Mouse (Mus musculus) limb, embryonic 12.5 days (tissue): ENCODE data around the gene 3110040M04Rik. TPM values are rescaled to one million over a fixed set of nuclear protein-coding genes. Genes with fewer than 3 reads are reported as not detected.
A peak's percentile ranks its signal among the peaks of the same experiment; 100 is the strongest.
"Not testable (repeated sequence)": the region's sequence is repeated elsewhere in the genome, so short reads cannot be mapped to it uniquely, and the experiment has no call there.

Experiments
- ATAC-seq: fragments of 200-750 bp; cut with Nextera tagmentation; 2 replicates; pipeline ENCODE4 v1.8.0; 2017; ENCODE audit warnings: low read depth, moderate TSS enrichment; ENCODE audit not compliant: insufficient number of reproducible peaks, insufficient read depth, low FRiP score, low TSS enrichment
- H3K27ac ChIP-seq: fragments of 300-500 bp; sonication (generic); 2 replicates; pipeline ENCODE4 v1.5.1; 2016; ENCODE audit warnings: mild to moderate bottlenecking, moderate library complexity
- H3K27me3 ChIP-seq: fragments of 300-500 bp; sonication (generic); 2 replicates; pipeline ENCODE4 v1.6.1; 2016; ENCODE audit warnings: mild to moderate bottlenecking, moderate library complexity
- H3K36me3 ChIP-seq: fragments of 300-500 bp; sonication (generic); 2 replicates; pipeline ENCODE4 v1.6.1; 2016; ENCODE audit warnings: mild to moderate bottlenecking, moderate library complexity
- H3K4me1 ChIP-seq: fragments of 300-500 bp; sonication (generic); replicated peaks from 2 replicates; pipeline ENCODE4 v1.6.1; 2016
- H3K4me2 ChIP-seq: fragments of 300-500 bp; sonication (generic); 2 replicates; pipeline ENCODE4 v1.6.1; 2016; ENCODE audit warnings: mild to moderate bottlenecking, moderate library complexity
- H3K4me3 ChIP-seq: fragments of 300-500 bp; sonication (generic); replicated peaks from 2 replicates; pipeline ENCODE4 v1.5.1; 2016; ENCODE audit warnings: mild to moderate bottlenecking
- H3K9ac ChIP-seq: fragments of 300-500 bp; sonication (generic); replicated peaks from 2 replicates; pipeline ENCODE4 v1.6.1; 2016; ENCODE audit warnings: mild to moderate bottlenecking, moderate library complexity
- H3K9me3 ChIP-seq: fragments of 300-500 bp; sonication (generic); 2 replicates; pipeline ENCODE4 v1.6.1; 2016; ENCODE audit warnings: mild to moderate bottlenecking, moderate library complexity
- WGBS: fragments of 180-500 bp; shearing (Covaris S2); methylation state at CpG from one replicate; pipeline ENCODE4 v1.1.7; 2016; 5-methylcytosine and 5-hydroxymethylcytosine counted together
- polyA plus RNA-seq: library from polyadenylated mRNA; unstranded; fragments of >200 nt; fragmentation: Nextera tagmentation; extraction: Ambion mirVana; gene quantifications from 2 replicates; pipeline ENCODE4 v1.2.1, GENCODE M21; 2016

Gene 3110040M04Rik
- polyA plus RNA-seq, 1 experiment from 2014 or later = not detected

DNA sequence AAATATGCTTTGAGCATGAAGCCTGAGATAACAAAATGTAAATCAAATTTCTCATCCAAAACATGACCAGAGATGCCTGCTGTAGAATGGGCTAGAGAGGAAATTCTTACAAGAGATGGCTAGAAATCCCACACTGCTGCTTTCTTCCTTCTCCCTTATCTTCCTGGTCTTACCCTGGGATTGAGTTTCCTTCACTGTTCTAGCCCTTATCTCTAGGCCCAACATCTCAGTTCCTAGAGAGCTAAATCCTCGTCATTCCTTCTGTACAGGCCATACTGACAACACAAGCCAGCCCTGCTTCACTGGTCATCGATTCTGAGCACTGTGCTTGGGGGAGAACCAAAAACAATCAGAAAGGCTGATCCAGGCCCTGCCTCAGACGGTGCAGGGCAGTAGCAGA lies 7.2 kb upstream of the 3110040M04Rik start:
- H3K27me3 ChIP-seq, H3K9me3 ChIP-seq, H3K9ac ChIP-seq, H3K36me3 ChIP-seq, H3K4me1 ChIP-seq, ATAC-seq, H3K4me2 ChIP-seq, H3K4me3 ChIP-seq, H3K27ac ChIP-seq: not testable (repeated sequence)
- 76% methylated on average over 3 of the region's 3 CpGs for WGBS

DNA sequence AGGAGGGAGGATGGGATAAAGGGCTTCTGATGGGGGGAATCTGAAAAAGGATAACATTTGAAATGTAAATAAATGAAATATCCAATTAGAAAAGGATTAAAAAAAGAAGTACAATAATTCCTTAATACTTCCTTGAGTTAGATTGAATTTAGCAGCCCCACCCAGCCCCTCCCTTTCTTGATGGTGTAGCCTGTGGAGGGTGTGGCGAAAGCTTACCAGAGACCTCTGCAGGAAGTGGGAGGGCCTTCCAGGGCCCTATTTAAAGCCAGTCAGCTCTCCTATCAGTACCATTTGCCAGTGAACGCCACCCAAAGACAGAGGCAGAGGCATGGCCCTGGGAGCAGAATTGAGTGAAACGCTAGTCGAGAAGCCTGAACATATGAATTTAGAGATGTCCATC lies 5.8 kb upstream of the 3110040M04Rik start, which contains the start of gene Gm47995:
TSS of gene Gm47995 (plus strand) at position 329 of the 400 bp plus-strand sequence.
- not testable (repeated sequence) for H3K36me3 ChIP-seq, H3K9ac ChIP-seq, H3K9me3 ChIP-seq, H3K27ac ChIP-seq, H3K4me1 ChIP-seq, H3K4me3 ChIP-seq, ATAC-seq, H3K4me2 ChIP-seq, H3K27me3 ChIP-seq
- 75% methylated on average over 4 of the region's 4 CpGs for WGBS

- not testable (repeated sequence) for H3K4me1 ChIP-seq, H3K36me3 ChIP-seq, ATAC-seq, H3K4me3 ChIP-seq, H3K4me2 ChIP-seq, H3K9me3 ChIP-seq, H3K27ac ChIP-seq, H3K27me3 ChIP-seq, H3K9ac ChIP-seq
Observed at GRCm38 (mm10) chr1:151200620-151201019, 3.3 kb upstream of the 3110040M04Rik start.

DNA sequence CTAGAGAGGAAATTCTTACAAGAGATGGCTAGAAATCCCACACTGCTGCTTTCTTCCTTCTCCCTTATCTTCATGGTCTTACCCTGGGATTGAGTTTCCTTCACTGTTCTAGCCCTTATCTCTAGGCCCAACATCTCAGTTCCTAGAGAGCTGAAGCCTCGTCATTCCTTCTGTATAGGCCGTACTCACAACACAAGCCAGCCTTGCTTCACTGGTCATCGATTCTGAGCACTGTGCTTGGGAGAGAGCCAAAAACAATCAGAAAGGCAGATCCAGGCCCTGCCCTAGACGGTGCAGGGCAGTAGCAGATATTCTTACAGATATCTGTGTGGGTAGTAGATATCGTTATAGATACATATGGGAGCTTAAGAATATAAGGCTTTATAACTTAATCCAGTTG lies 1.1 kb upstream of the 3110040M04Rik start:
- not testable (repeated sequence) for H3K4me1 ChIP-seq, H3K36me3 ChIP-seq, H3K4me2 ChIP-seq, H3K27me3 ChIP-seq, H3K9ac ChIP-seq, ATAC-seq, H3K9me3 ChIP-seq, H3K4me3 ChIP-seq, H3K27ac ChIP-seq
- WGBS = 92% methylated on average over 4 of the region's 5 CpGs

- not testable (repeated sequence) for H3K27me3 ChIP-seq, H3K9ac ChIP-seq, H3K4me3 ChIP-seq, H3K27ac ChIP-seq, H3K4me1 ChIP-seq, H3K4me2 ChIP-seq, H3K36me3 ChIP-seq, H3K9me3 ChIP-seq
- WGBS = 91% methylated on average over 4 of the region's 5 CpGs
- ATAC-seq = 0 out of 2 replicates have a peak, but pooled peaks have one; percentile 10
Observed at GRCm38 (mm10) chr1:151208493-151208892, 4.6 kb downstream of the 3110040M04Rik start.

DNA sequence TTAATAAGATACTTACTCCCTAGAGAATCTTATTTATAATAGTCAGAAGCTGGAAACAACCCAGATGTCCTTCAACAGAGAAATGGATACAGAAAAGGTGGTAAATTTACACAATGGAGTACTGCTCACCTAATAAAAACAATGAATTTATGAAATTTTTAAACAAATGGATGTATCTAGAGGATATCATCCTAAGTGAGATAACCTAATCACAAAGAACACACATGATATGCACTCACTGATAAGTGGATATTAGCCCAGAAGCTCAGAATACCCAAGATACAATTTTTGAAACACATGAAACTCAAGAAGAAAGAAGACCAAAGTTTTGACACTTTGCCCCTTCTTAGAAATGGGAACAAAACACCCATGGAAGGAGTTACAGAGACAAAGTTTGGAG lies 5.0 kb downstream of the 3110040M04Rik start:
- H3K36me3 ChIP-seq, ATAC-seq: not testable (repeated sequence)

GRCm38 (mm10) chr1:151209824-151210355 lies 6.0 kb downstream of the 3110040M04Rik start, which contains the start of gene Gm47996:
Gene Gm47996 (plus strand): TSS chr1:151210131.
- not testable (repeated sequence) for H3K27me3 ChIP-seq, H3K27ac ChIP-seq, H3K9me3 ChIP-seq, H3K4me3 ChIP-seq, H3K36me3 ChIP-seq, ATAC-seq, H3K4me2 ChIP-seq, H3K9ac ChIP-seq, H3K4me1 ChIP-seq
- 85% methylated on average over 5 of the region's 8 CpGs for whole genome bisulfite sequencing

More for the DNA sequence above, 5.0 kb downstream of the 3110040M04Rik start:
- not testable (repeated sequence) for H3K4me2 ChIP-seq, H3K4me3 ChIP-seq, H3K9ac ChIP-seq, H3K4me1 ChIP-seq, H3K27me3 ChIP-seq, H3K9me3 ChIP-seq, H3K27ac ChIP-seq

- H3K4me2 ChIP-seq, ATAC-seq: not testable (repeated sequence)
- 91% methylated on average over 5 of the region's 5 CpGs for WGBS
Observed at GRCm38 (mm10) chr1:151211666-151212065, 7.7 kb downstream of the 3110040M04Rik start.

GRCm38 (mm10) chr1:151214862-151215261 lies 10.9 kb downstream of the 3110040M04Rik start:
- Histone ChIP-seq H3K27me3 (peaks cover 8% of the 10 kb centered on the region; the same call in 1 of the 2 replicates), H3K4me2 (no peak overlapping the region), H3K36me3 (no peaks in the 10 kb centered on the region), H3K27ac (no peak overlapping the region), H3K4me1 (peaks cover 7% of the 10 kb centered on the region; the same call in 1 of the 2 replicates), H3K9ac (no peak overlapping the region), H3K4me3 (no peak overlapping the region), H3K9me3 (no peaks in the 10 kb centered on the region)
- WGBS = 55% methylated on average over 2 of the region's 2 CpGs
- ATAC-seq = no peak

More at GRCm38 (mm10) chr1:151211666-151212065, 7.7 kb downstream of the 3110040M04Rik start:
- not testable (repeated sequence) for H3K36me3 ChIP-seq, H3K4me3 ChIP-seq, H3K4me1 ChIP-seq, H3K9ac ChIP-seq, H3K27ac ChIP-seq, H3K9me3 ChIP-seq, H3K27me3 ChIP-seq

- peaks cover 7% of the 10 kb centered on the region; the same call in 1 of the 2 replicates for H3K4me1 ChIP-seq
- peaks cover 8% of the 10 kb centered on the region; the same call in 1 of the 2 replicates for H3K27me3 ChIP-seq
- no peak overlapping the region for H3K4me3 ChIP-seq
- H3K4me2 ChIP-seq = no peak overlapping the region
- no peak for ATAC-seq
- H3K9me3 ChIP-seq = no peaks in the 10 kb centered on the region
- 63% methylated on average over 1 of the region's 1 CpGs for WGBS
- no peaks in the 10 kb centered on the region for H3K36me3 ChIP-seq
- no peak overlapping the region for H3K9ac ChIP-seq
- no peak overlapping the region for H3K27ac ChIP-seq
Observed at GRCm38 (mm10) chr1:151215985-151216384, 12.1 kb downstream of the 3110040M04Rik start.

DNA sequence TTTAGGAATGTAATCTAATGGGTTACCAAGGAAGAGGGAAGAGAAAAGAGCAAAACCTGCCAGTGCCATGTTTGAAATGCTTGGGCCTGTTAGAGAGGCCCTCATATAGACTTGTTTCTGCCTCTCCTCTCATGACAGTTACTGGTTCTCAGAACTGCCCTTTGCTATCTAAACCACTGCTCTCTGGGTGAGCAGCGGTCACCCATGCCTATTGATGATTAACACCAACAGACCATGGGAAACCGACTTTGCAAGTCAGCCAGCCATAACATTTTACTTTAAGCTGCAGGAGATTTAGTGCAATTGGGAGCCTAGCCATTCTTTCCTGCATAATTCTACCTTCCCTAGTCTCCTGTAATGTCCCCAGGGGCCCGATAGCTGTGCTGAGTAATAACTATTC lies 12.5 kb downstream of the 3110040M04Rik start:
- Histone ChIP-seq H3K9me3 (no peaks in the 10 kb centered on the region), H3K36me3 (no peaks in the 10 kb centered on the region), H3K4me2 (no peak overlapping the region), H3K4me3 (no peak overlapping the region), H3K27me3 (peaks cover 8% of the 10 kb centered on the region; the same call in 1 of the 2 replicates), H3K4me1 (peaks cover 7% of the 10 kb centered on the region; the same call in 1 of the 2 replicates), H3K9ac (no peak overlapping the region), H3K27ac (no peak overlapping the region)
- 69% methylated on average over 3 of the region's 3 CpGs for whole genome bisulfite sequencing
- no peak for ATAC-seq

GRCm38 (mm10) chr1:151219045-151219444 lies 15.1 kb downstream of the 3110040M04Rik start:
- Histone ChIP-seq H3K4me3 (no peak overlapping the region), H3K4me2 (no peak overlapping the region), H3K4me1 (peaks cover 7% of the 10 kb centered on the region; the same call in 1 of the 2 replicates), H3K27ac (no peak overlapping the region), H3K36me3 (no peaks in the 10 kb centered on the region), H3K27me3 (no peaks in the 10 kb centered on the region; the same call in 1 of the 2 replicates), H3K9me3 (no peaks in the 10 kb centered on the region), H3K9ac (no peak overlapping the region)
- no peak for ATAC-seq
- WGBS = 88% methylated on average over 5 of the region's 5 CpGs
